Mouse (Mus musculus) cerebellum, adult (tissue): ENCODE results near the gene Plxna2.

Experiments
- ATAC-seq: cut with Nextera tagmentation; 2 replicates; pipeline ENCODE4 v1.9.2; 2017; ENCODE audit warnings: mild to moderate bottlenecking, moderate library complexity, mixed read lengths; ENCODE audit not compliant: insufficient number of reproducible peaks, low FRiP score, low TSS enrichment

The Plxna2 gene

GRCm38 (mm10) chr1:194658459-194659160 is 40.6 kb downstream of the Plxna2 start:
- ATAC-seq: peak; percentile 20; the same call in 1 of the 2 replicates

GRCm38 (mm10) chr1:194660426-194661119 is 42.6 kb downstream of the Plxna2 start:
- ATAC-seq: no peak

- ATAC-seq: no peak
Measured at GRCm38 (mm10) chr1:194663021-194663420, 45.0 kb downstream of the Plxna2 start.

- ATAC-seq: no peak
Measured at GRCm38 (mm10) chr1:194665715-194666114, 47.7 kb downstream of the Plxna2 start.

GRCm38 (mm10) chr1:194671783-194672524 is 53.9 kb downstream of the Plxna2 start:
- ATAC-seq: no peak

GRCm38 (mm10) chr1:194672525-194672894 is 54.5 kb downstream of the Plxna2 start:
- ATAC-seq: no peak

- no peak for ATAC-seq
Measured at GRCm38 (mm10) chr1:194673229-194673628, 55.2 kb downstream of the Plxna2 start.

GRCm38 (mm10) chr1:194675106-194675890 is 57.3 kb downstream of the Plxna2 start:
- ATAC-seq: no peak

GRCm38 (mm10) chr1:194675891-194676200 is 57.8 kb downstream of the Plxna2 start:
- ATAC-seq: no peak

GRCm38 (mm10) chr1:194677878-194678277 is 59.9 kb downstream of the Plxna2 start:
- ATAC-seq: no peak

- ATAC-seq: no peak
Measured at GRCm38 (mm10) chr1:194679147-194679546, 61.1 kb downstream of the Plxna2 start.

GRCm38 (mm10) chr1:194680136-194680535 is 62.1 kb downstream of the Plxna2 start:
- ATAC-seq: no peak

GRCm38 (mm10) chr1:194682021-194682420 is 64.0 kb downstream of the Plxna2 start:
- ATAC-seq: peak; percentile 69

- ATAC-seq: no peak
Measured at GRCm38 (mm10) chr1:194683132-194683531, 65.1 kb downstream of the Plxna2 start.

- no peak for ATAC-seq
Measured at GRCm38 (mm10) chr1:194685896-194686295, 67.9 kb downstream of the Plxna2 start.

- ATAC-seq: no peak
Measured at GRCm38 (mm10) chr1:194687746-194688145, 69.7 kb downstream of the Plxna2 start.

- no peak for ATAC-seq
Measured at GRCm38 (mm10) chr1:194688161-194688560, 70.1 kb downstream of the Plxna2 start.

- no peak for ATAC-seq
Measured at GRCm38 (mm10) chr1:194693063-194693462, 75.0 kb downstream of the Plxna2 start.

- ATAC-seq: peak; percentile 28; the same call in 1 of the 2 replicates
Measured at GRCm38 (mm10) chr1:194693488-194693887, 75.5 kb downstream of the Plxna2 start.

- no peak for ATAC-seq
Measured at GRCm38 (mm10) chr1:194694805-194695204, 76.8 kb downstream of the Plxna2 start.

GRCm38 (mm10) chr1:194697439-194697838 is 79.4 kb downstream of the Plxna2 start:
- no peak for ATAC-seq
